Comparison of ENCODE assay signal across 23 mouse cellular contexts in the genomic region with DNA sequence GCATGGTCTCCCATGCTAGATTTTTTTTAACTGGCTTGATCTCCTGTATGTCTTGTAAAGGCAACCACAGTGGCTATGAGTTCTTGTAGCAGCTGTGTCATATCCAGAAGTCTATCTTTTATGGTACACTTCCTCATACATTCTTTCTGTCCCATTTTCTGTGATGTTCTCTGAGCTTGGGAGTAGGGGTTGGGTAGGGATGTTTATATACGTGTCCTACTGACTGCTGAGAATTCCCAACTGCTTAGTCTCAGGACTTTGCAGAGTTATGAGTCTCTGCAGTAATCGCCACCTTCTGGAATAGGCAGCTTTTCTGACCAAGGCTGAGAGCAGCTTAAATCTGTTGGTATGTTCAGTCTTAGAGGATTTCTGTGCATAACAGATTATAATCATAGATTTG.
DNase-seq lines count a peak whose midpoint lies in the region; ATAC-seq and TF ChIP-seq lines count a peak whose summit lies in the region.
"Had no signal": no experiment of that assay in that cellular context is flagged by ENCODE, and none has a peak within 500 bp of the region (broad histone marks: within the 10 kb centered on the region; RNA-seq: fewer than 3 reads in every experiment).

No protein-coding gene starts in this region.

- H3K9ac ChIP-seq in intestine, embryonic 14.5 days (ENCODE audit: low read length), result no peak overlapping the region
- H3K9ac ChIP-seq in intestine, embryonic 15.5 days, result no peak overlapping the region
- H3K9ac ChIP-seq in kidney, embryonic 15.5 days, result no peak overlapping the region
- H3K9ac ChIP-seq in lung, embryonic 14.5 days, result no peak overlapping the region
- H3K9ac ChIP-seq in stomach, embryonic 14.5 days (replicated peaks; ENCODE audit: low read depth, low read length), result no peak overlapping the region
- H3K9ac ChIP-seq in stomach, postnatal 0 days (ENCODE audit: low read length), result no peak overlapping the region
- H3K9ac ChIP-seq: embryonic facial prominence, embryonic 12.5 days; embryonic facial prominence, embryonic 15.5 days; forebrain, postnatal 0 days; hindbrain, embryonic 12.5 days had no signal

- DNase-seq in intestine, embryonic 14.5 days (ENCODE audit: low spot score), result no peak
- DNase-seq in kidney, postnatal 25 days, result no peak
- peak; percentile 59 for DNase-seq in lung, embryonic 14.5 days
- DNase-seq in lung, postnatal 10 days, result no peak
- DNase-seq in stomach, postnatal 0 days (ENCODE audit: low spot score), result no peak
- DNase-seq: adrenal gland, adult 8-10 months; adrenal gland, postnatal 25 days; cerebellum, adult 11-12 months; cerebellum, adult 8-10 months; cerebellum, postnatal 10 days; forebrain, postnatal 0 days; gastrocnemius, adult 2 months; gastrocnemius, postnatal 14 days; heart, adult 11 months had no signal

- H3K27me3 ChIP-seq in intestine, embryonic 14.5 days (replicated peaks; ENCODE audit: control insufficient read depth, insufficient read depth, low read length), result no peaks in the 10 kb centered on the region
- no peaks in the 10 kb centered on the region for H3K27me3 ChIP-seq in intestine, embryonic 15.5 days (replicated peaks)
- H3K27me3 ChIP-seq in kidney, embryonic 15.5 days, result no peaks in the 10 kb centered on the region
- H3K27me3 ChIP-seq in lung, embryonic 14.5 days (ENCODE audit: insufficient read depth, low read length), result no peaks in the 10 kb centered on the region
- no peaks in the 10 kb centered on the region for H3K27me3 ChIP-seq in stomach, embryonic 14.5 days (ENCODE audit: control insufficient read depth, insufficient read depth, low read length)
- no peaks in the 10 kb centered on the region for H3K27me3 ChIP-seq in stomach, postnatal 0 days (ENCODE audit: control insufficient read depth, insufficient read depth, low read length)
- H3K27me3 ChIP-seq: embryonic facial prominence, embryonic 12.5 days; embryonic facial prominence, embryonic 15.5 days; hindbrain, embryonic 12.5 days had no signal

- no peak overlapping the region for H3K4me2 ChIP-seq in intestine, embryonic 14.5 days (ENCODE audit: low read length)
- H3K4me2 ChIP-seq in intestine, embryonic 15.5 days (replicated peaks), result no peak overlapping the region
- H3K4me2 ChIP-seq in kidney, embryonic 15.5 days, result no peak overlapping the region
- H3K4me2 ChIP-seq in lung, embryonic 14.5 days, result no peak overlapping the region
- no peak overlapping the region for H3K4me2 ChIP-seq in stomach, embryonic 14.5 days (replicated peaks; ENCODE audit: low read depth, low read length)
- H3K4me2 ChIP-seq in stomach, postnatal 0 days (replicated peaks; ENCODE audit: low read depth), result no peak overlapping the region
- H3K4me2 ChIP-seq: embryonic facial prominence, embryonic 12.5 days; embryonic facial prominence, embryonic 15.5 days; heart, embryonic 11.5 days; hindbrain, embryonic 12.5 days had no signal

- H3K9me3 ChIP-seq in intestine, embryonic 14.5 days (ENCODE audit: control insufficient read depth, low read length), result no peaks in the 10 kb centered on the region
- no peaks in the 10 kb centered on the region for H3K9me3 ChIP-seq in intestine, embryonic 15.5 days
- no peaks in the 10 kb centered on the region for H3K9me3 ChIP-seq in kidney, embryonic 15.5 days (replicated peaks)
- H3K9me3 ChIP-seq in lung, embryonic 14.5 days (ENCODE audit: low read depth, low read length), result no peaks in the 10 kb centered on the region
- H3K9me3 ChIP-seq in stomach, embryonic 14.5 days (ENCODE audit: control insufficient read depth, low read depth, low read length), result no peaks in the 10 kb centered on the region
- no peaks in the 10 kb centered on the region for H3K9me3 ChIP-seq in stomach, postnatal 0 days (ENCODE audit: control insufficient read depth, low read length)
- H3K9me3 ChIP-seq: embryonic facial prominence, embryonic 12.5 days; embryonic facial prominence, embryonic 15.5 days; hindbrain, embryonic 12.5 days had no signal

- TF ChIP-seq EP300 in stomach, postnatal 0 days (optimal IDR thresholded peaks at IDR 0.05), result no peak

- ATAC-seq in intestine, embryonic 14.5 days (replicated peaks; ENCODE audit: low FRiP score, low TSS enrichment, low read depth), result peak; percentile 58; the same call in 1 of the 2 replicates
- no peak for ATAC-seq in intestine, embryonic 15.5 days
- peak; percentile 92 for ATAC-seq in kidney, embryonic 15.5 days (replicated peaks; ENCODE audit: low FRiP score)
- peak; percentile 82 for ATAC-seq in lung, embryonic 14.5 days (ENCODE audit: insufficient read depth)
- peak; percentile 78; the same call in 1 of the 2 replicates for ATAC-seq in stomach, embryonic 14.5 days (ENCODE audit: insufficient number of reproducible peaks, insufficient read depth, low FRiP score, low read depth)
- no peak for ATAC-seq in stomach, postnatal 0 days (ENCODE audit: low FRiP score, low TSS enrichment)
- ATAC-seq: activated CD4-positive, CD25-positive, alpha-beta regulatory T cell, adult 4 months; forebrain, embryonic 14.5 days; forebrain, postnatal 0 days had no signal

- no peak for TF ChIP-seq CTCF in lung, embryonic 14.5 days (IDR thresholded peaks at IDR 0.05; ENCODE audit: low read depth)
- TF ChIP-seq CTCF in stomach, postnatal 0 days (IDR thresholded peaks at IDR 0.05; ENCODE audit: low read depth), result no peak

- WGBS in intestine, embryonic 14.5 days, result 36% methylated on average over 2 of the region's 2 CpGs
- 51% methylated on average over 2 of the region's 2 CpGs for WGBS in intestine, embryonic 15.5 days
- 60% methylated on average over 2 of the region's 2 CpGs for WGBS in kidney, embryonic 15.5 days
- 45% methylated on average over 2 of the region's 2 CpGs for WGBS in lung, embryonic 14.5 days
- 47% methylated on average over 2 of the region's 2 CpGs for WGBS in stomach, embryonic 14.5 days
- 53% methylated on average over 2 of the region's 2 CpGs for WGBS in stomach, postnatal 0 days

- no peaks in the 10 kb centered on the region for H3K4me1 ChIP-seq in intestine, embryonic 14.5 days (replicated peaks; ENCODE audit: control insufficient read depth, insufficient read depth, low read length)
- no peaks in the 10 kb centered on the region for H3K4me1 ChIP-seq in intestine, embryonic 15.5 days (replicated peaks)
- no peaks in the 10 kb centered on the region for H3K4me1 ChIP-seq in kidney, embryonic 15.5 days
- no peaks in the 10 kb centered on the region for H3K4me1 ChIP-seq in lung, embryonic 14.5 days (ENCODE audit: insufficient read depth)
- 0 out of 2 replicates have a peak, but pooled peaks cover 6% of the 10 kb centered on the region for H3K4me1 ChIP-seq in stomach, embryonic 14.5 days (ENCODE audit: control insufficient read depth, insufficient read depth, low read length)
- H3K4me1 ChIP-seq in stomach, postnatal 0 days (replicated peaks; ENCODE audit: control insufficient read depth, insufficient read depth), result no peaks in the 10 kb centered on the region
- H3K4me1 ChIP-seq: embryonic facial prominence, embryonic 12.5 days; embryonic facial prominence, embryonic 15.5 days; hindbrain, embryonic 12.5 days had no signal

- no peak overlapping the region for H3K4me3 ChIP-seq in intestine, embryonic 14.5 days (ENCODE audit: low read depth, low read length)
- H3K4me3 ChIP-seq in intestine, embryonic 15.5 days (replicated peaks), result no peak overlapping the region
- H3K4me3 ChIP-seq in kidney, embryonic 15.5 days (replicated peaks), result no peak overlapping the region
- H3K4me3 ChIP-seq in lung, embryonic 14.5 days (ENCODE audit: low read depth, low read length), result no peak overlapping the region
- no peak overlapping the region for H3K4me3 ChIP-seq in stomach, embryonic 14.5 days (ENCODE audit: low read depth, low read length)
- H3K4me3 ChIP-seq in stomach, postnatal 0 days (ENCODE audit: low read depth, low read length), result no peak overlapping the region
- H3K4me3 ChIP-seq: embryonic facial prominence, embryonic 12.5 days; embryonic facial prominence, embryonic 15.5 days; gastrocnemius, adult 2 months; hindbrain, embryonic 12.5 days had no signal

- H3K36me3 ChIP-seq in intestine, embryonic 14.5 days (ENCODE audit: control insufficient read depth, insufficient read depth, low read length), result peaks cover 9% of the 10 kb centered on the region; the same call in 1 of the 2 replicates
- H3K36me3 ChIP-seq in intestine, embryonic 15.5 days, result no peaks in the 10 kb centered on the region
- peaks cover 22% of the 10 kb centered on the region for H3K36me3 ChIP-seq in kidney, embryonic 15.5 days
- H3K36me3 ChIP-seq in lung, embryonic 14.5 days (ENCODE audit: insufficient read depth), result 0 out of 2 replicates have a peak, but pooled peaks cover 2% of the 10 kb centered on the region
- H3K36me3 ChIP-seq in stomach, embryonic 14.5 days (ENCODE audit: control insufficient read depth, insufficient read depth, low read length), result no peaks in the 10 kb centered on the region
- H3K36me3 ChIP-seq in stomach, postnatal 0 days (ENCODE audit: control insufficient read depth, insufficient read depth, low read length), result peaks cover 3% of the 10 kb centered on the region; the same call in 1 of the 2 replicates
- H3K36me3 ChIP-seq: embryonic facial prominence, embryonic 15.5 days had no signal

- H3K27ac ChIP-seq in intestine, embryonic 14.5 days (ENCODE audit: low read depth), result no peak overlapping the region
- H3K27ac ChIP-seq in intestine, embryonic 15.5 days, result no peak overlapping the region
- H3K27ac ChIP-seq in kidney, embryonic 15.5 days, result peak overlapping the region; percentile 67
- no peak overlapping the region for H3K27ac ChIP-seq in lung, embryonic 14.5 days (ENCODE audit: low read depth)
- H3K27ac ChIP-seq in stomach, embryonic 14.5 days (ENCODE audit: low read length), result peak overlapping the region; percentile 58; the same call in 1 of the 2 replicates
- H3K27ac ChIP-seq in stomach, postnatal 0 days (replicated peaks), result no peak overlapping the region
- H3K27ac ChIP-seq: embryonic facial prominence, embryonic 12.5 days; embryonic facial prominence, embryonic 15.5 days; gastrocnemius, adult 2 months; hindbrain, embryonic 12.5 days had no signal

Comparison
In these comparisons a context has a peak if more than half of its experiments do, and no peak if none do; other contexts are left out.
1. ATAC-seq: peak in intestine, embryonic 14.5 days (single experiment), kidney, embryonic 15.5 days (single experiment), lung, embryonic 14.5 days (single experiment) and stomach, embryonic 14.5 days (single experiment); none in intestine, embryonic 15.5 days (single experiment) and stomach, postnatal 0 days (single experiment).
2. H3K27ac ChIP-seq: peak in kidney, embryonic 15.5 days (single experiment) and stomach, embryonic 14.5 days (single experiment); none in intestine, embryonic 14.5 days (single experiment), intestine, embryonic 15.5 days (single experiment), lung, embryonic 14.5 days (single experiment) and stomach, postnatal 0 days (single experiment).